23 mouse cellular contexts compared by ENCODE assay signal in the genomic region with DNA sequence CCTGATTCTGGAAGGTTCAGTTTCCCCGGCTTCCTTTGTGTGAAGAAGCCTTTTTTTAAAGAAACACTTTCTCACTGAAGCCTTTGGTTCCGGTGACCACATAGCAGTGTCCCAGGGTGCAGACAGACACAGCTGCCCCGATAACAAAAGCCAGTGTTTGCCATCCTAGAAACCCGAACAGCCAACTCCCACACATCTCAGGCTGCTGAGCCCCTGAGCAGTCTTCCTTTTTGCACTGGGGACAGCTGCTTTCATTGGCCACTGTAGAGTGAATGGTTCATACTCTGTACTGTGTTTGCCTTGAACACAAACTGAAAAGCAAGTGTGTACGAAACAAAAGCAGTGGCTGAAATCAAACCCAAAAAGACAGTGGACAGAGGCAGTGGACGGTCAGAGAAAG.
DNase-seq lines count a peak whose midpoint lies in the region; ATAC-seq lines count a peak whose summit lies in the region.
"Had no signal": no experiment of that assay in that cellular context is flagged by ENCODE, and none has a peak within 500 bp of the region (broad histone marks: within the 10 kb centered on the region; RNA-seq: fewer than 3 reads in every experiment).

No protein-coding gene starts in this region.

- no peaks in the 10 kb centered on the region; the same call in 1 of the 2 replicates for H3K27me3 ChIP-seq in kidney, embryonic 14.5 days (ENCODE audit: control insufficient read depth, insufficient read depth, low read length)
- H3K27me3 ChIP-seq in kidney, embryonic 16.5 days (ENCODE audit: insufficient read depth, low read length): no peaks in the 10 kb centered on the region
- H3K27me3 ChIP-seq: embryonic facial prominence, embryonic 15.5 days; forebrain, embryonic 12.5 days had no signal

- WGBS in kidney, embryonic 14.5 days: 40% methylated on average over 6 of the region's 6 CpGs
- WGBS in kidney, embryonic 16.5 days: 37% methylated on average over 6 of the region's 6 CpGs

- H3K4me1 ChIP-seq in kidney, embryonic 14.5 days (ENCODE audit: control insufficient read depth, insufficient read depth, low read length): peaks cover 11% of the 10 kb centered on the region; the same call in 1 of the 2 replicates
- peaks cover 11% of the 10 kb centered on the region for H3K4me1 ChIP-seq in kidney, embryonic 16.5 days (ENCODE audit: insufficient read depth, low read length)

- no peak overlapping the region for H3K9ac ChIP-seq in kidney, embryonic 14.5 days (ENCODE audit: low read depth, low read length)
- H3K9ac ChIP-seq in kidney, embryonic 16.5 days (replicated peaks; ENCODE audit: low read length): no peak overlapping the region
- H3K9ac ChIP-seq: embryonic facial prominence, embryonic 13.5 days; embryonic facial prominence, embryonic 15.5 days; forebrain, embryonic 12.5 days had no signal

- no peak overlapping the region for H3K27ac ChIP-seq in kidney, embryonic 14.5 days (ENCODE audit: low read depth, low read length)
- H3K27ac ChIP-seq in kidney, embryonic 16.5 days (ENCODE audit: low read length): no peak overlapping the region
- H3K27ac ChIP-seq: embryonic facial prominence, embryonic 13.5 days; forebrain, embryonic 10.5 days; forebrain, embryonic 12.5 days had no signal

- H3K36me3 ChIP-seq in kidney, embryonic 14.5 days (ENCODE audit: control insufficient read depth, insufficient read depth, low read length): no peaks in the 10 kb centered on the region
- H3K36me3 ChIP-seq in kidney, embryonic 16.5 days (ENCODE audit: insufficient read depth, low read length): no peaks in the 10 kb centered on the region
- H3K36me3 ChIP-seq: embryonic facial prominence, embryonic 13.5 days; embryonic facial prominence, embryonic 15.5 days; forebrain, embryonic 10.5 days; forebrain, embryonic 12.5 days had no signal

- no peaks in the 10 kb centered on the region for H3K9me3 ChIP-seq in kidney, embryonic 14.5 days (ENCODE audit: control insufficient read depth, low read length)
- no peaks in the 10 kb centered on the region for H3K9me3 ChIP-seq in kidney, embryonic 16.5 days (ENCODE audit: low read length)
- H3K9me3 ChIP-seq: embryonic facial prominence, embryonic 13.5 days; embryonic facial prominence, embryonic 15.5 days; forebrain, embryonic 10.5 days; forebrain, embryonic 12.5 days had no signal

- H3K4me2 ChIP-seq in kidney, embryonic 14.5 days (replicated peaks; ENCODE audit: low read depth, low read length): no peak overlapping the region
- no peak overlapping the region for H3K4me2 ChIP-seq in kidney, embryonic 16.5 days (replicated peaks; ENCODE audit: low read depth, low read length)
- H3K4me2 ChIP-seq: embryonic facial prominence, embryonic 13.5 days; embryonic facial prominence, embryonic 15.5 days; forebrain, embryonic 12.5 days had no signal

- no peak overlapping the region for H3K4me3 ChIP-seq in kidney, embryonic 14.5 days (ENCODE audit: low read length)
- H3K4me3 ChIP-seq in kidney, embryonic 16.5 days (ENCODE audit: low read length): no peak overlapping the region
- H3K4me3 ChIP-seq: embryonic facial prominence, embryonic 13.5 days; embryonic facial prominence, embryonic 15.5 days; erythroblast, embryonic 14.5 days; forebrain, embryonic 10.5 days; forebrain, embryonic 12.5 days had no signal

- DNase-seq in heart, adult 11 months: peak; percentile 76
- no peak for DNase-seq in heart, postnatal 10 days
- no peak for DNase-seq in kidney, postnatal 36 days
- no peak for DNase-seq in kidney, adult 8-10 months
- DNase-seq: adrenal gland, adult 2 months; adrenal gland, postnatal 10 days; adrenal gland, postnatal 25 days; cerebellum, adult 11 months; cerebellum, adult 18-20 months; cerebellum, adult 8-10 months; cerebellum, adult 9-11 months; cerebellum, postnatal 14 days; cerebellum, postnatal 36 days; embryo, embryonic 11 days had no signal

- intact Hi-C loops in heart, postnatal 10 days (cut with DNase I): no loop called here

- peak; percentile 44; the same call in 1 of the 2 replicates for ATAC-seq in kidney, embryonic 14.5 days (ENCODE audit: low FRiP score, low TSS enrichment)
- peak; percentile 53 for ATAC-seq in kidney, embryonic 16.5 days (ENCODE audit: low FRiP score, low TSS enrichment)
- ATAC-seq: forebrain, embryonic 14.5 days; forebrain, embryonic 16.5 days had no signal
